Mouse (Mus musculus) embryonic facial prominence, embryonic 12.5 days (tissue): Measurements from ENCODE around the gene Slc35e3. TPM values are rescaled to one million over a fixed set of nuclear protein-coding genes. Genes with fewer than 3 reads are reported as not detected.

Experiments
- ATAC-seq: fragments of 200-750 bp; cut with Nextera tagmentation; 2 replicates; pipeline ENCODE4 v1.8.0; 2017; ENCODE audit not compliant: insufficient number of reproducible peaks, insufficient read depth, low FRiP score, low TSS enrichment
- H3K27ac ChIP-seq: fragments of 300-500 bp; sonication (generic); 2 replicates; pipeline ENCODE4 v1.5.1; 2016; ENCODE audit warnings: mild to moderate bottlenecking
- H3K27me3 ChIP-seq: fragments of 300-500 bp; sonication (generic); 2 replicates; pipeline ENCODE4 v1.6.1; 2016; ENCODE audit warnings: mild to moderate bottlenecking, moderate library complexity
- H3K36me3 ChIP-seq: fragments of 300-500 bp; sonication (generic); 2 replicates; pipeline ENCODE4 v1.6.1; 2016; ENCODE audit warnings: mild to moderate bottlenecking
- H3K4me1 ChIP-seq: fragments of 300-500 bp; sonication (generic); 2 replicates; pipeline ENCODE4 v1.6.1; 2016
- H3K4me2 ChIP-seq: fragments of 300-500 bp; sonication (generic); replicated peaks from 2 replicates; pipeline ENCODE4 v1.6.1; 2016; ENCODE audit warnings: mild to moderate bottlenecking, moderate library complexity
- H3K4me3 ChIP-seq: fragments of 300-500 bp; sonication (generic); 2 replicates; pipeline ENCODE4 v1.5.1; 2016; ENCODE audit warnings: mild to moderate bottlenecking
- H3K9ac ChIP-seq: fragments of 300-500 bp; sonication (generic); 2 replicates; pipeline ENCODE4 v1.6.1; 2016; ENCODE audit warnings: mild to moderate bottlenecking, moderate library complexity
- H3K9me3 ChIP-seq: fragments of 300-500 bp; sonication (generic); 2 replicates; pipeline ENCODE4 v1.6.1; 2016; ENCODE audit warnings: mild to moderate bottlenecking, moderate library complexity
- WGBS: fragments of 180-500 bp; shearing (Covaris S2); methylation state at CpG from one replicate; pipeline ENCODE4 v1.1.7; 2016; 5-methylcytosine and 5-hydroxymethylcytosine counted together
- polyA plus RNA-seq: library from polyadenylated mRNA; unstranded; fragments of >200 nt; fragmentation: Nextera tagmentation; extraction: Ambion mirVana; gene quantifications from 2 replicates; pipeline ENCODE4 v1.2.1, GENCODE M21; 2016

The Slc35e3 gene
- polyA plus RNA-seq, 1 experiment from 2014 or later, result 39.5 TPM

DNA sequence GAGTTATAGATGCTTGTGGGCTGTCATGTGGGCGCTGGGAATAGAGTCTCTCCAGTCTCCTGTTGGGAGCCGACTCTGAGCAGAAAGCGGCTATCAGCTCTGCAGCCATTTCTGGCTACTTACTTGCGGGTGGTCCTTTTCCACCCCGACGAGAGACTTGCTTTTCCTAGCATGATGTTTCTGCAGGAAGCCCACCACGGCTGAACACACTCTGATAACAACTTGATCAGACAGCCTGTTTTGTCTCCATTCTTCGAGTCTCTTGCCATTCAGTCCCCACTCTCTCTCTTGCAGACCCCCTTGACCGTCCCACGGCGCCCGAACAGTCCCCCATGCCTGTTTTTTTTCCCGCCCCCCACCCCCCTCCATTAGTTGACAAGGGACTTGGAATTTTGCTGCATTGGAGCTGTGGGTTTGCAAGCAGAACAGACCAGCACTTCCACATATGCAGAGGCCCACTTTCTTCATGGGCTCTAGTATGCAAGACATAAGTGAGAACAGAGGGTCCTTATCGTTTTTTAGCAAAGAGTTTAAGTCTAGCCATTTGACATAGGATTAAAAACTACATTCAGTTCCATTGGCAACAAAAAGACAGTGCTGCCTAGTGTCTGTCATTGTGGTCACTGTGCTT is 13.1 kb downstream of the Slc35e3 start:
- ATAC-seq, result no peak
- Histone ChIP-seq H3K36me3 (peaks cover 20% of the 10 kb centered on the region), H3K4me3 (no peak overlapping the region), H3K27ac (no peak overlapping the region), H3K27me3 (no peaks in the 10 kb centered on the region), H3K9ac (no peak overlapping the region), H3K9me3 (no peaks in the 10 kb centered on the region), H3K4me2 (no peak overlapping the region), H3K4me1 (no peaks in the 10 kb centered on the region)
- 88% methylated on average over 14 of the region's 14 CpGs for WGBS

DNA sequence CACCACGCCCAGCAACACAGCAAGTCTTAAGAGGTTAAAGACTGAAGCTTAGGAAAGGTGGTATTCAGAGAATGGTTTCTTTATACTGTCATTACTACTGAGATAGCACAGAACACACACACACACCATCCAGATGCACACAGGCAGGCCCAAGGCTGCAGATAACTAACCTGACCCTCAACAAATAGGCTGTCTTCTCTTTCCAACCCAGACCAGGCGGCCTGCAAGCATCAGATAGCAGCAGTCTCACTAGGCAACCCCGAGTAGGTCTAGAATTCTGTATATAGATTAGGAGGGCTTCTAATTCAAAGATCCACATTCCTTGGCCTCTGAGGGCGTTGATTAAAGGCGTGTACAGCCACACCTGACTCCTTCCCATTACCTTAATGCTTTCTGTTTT is 14.0 kb downstream of the Slc35e3 start:
- H3K4me2 ChIP-seq, result no peak overlapping the region
- H3K9me3 ChIP-seq, result no peaks in the 10 kb centered on the region
- H3K9ac ChIP-seq, result no peak overlapping the region
- ATAC-seq, result no peak
- peaks cover 13% of the 10 kb centered on the region for H3K36me3 ChIP-seq
- no peak overlapping the region for H3K27ac ChIP-seq
- no peak overlapping the region for H3K4me3 ChIP-seq
- no peaks in the 10 kb centered on the region for H3K27me3 ChIP-seq
- WGBS, result 91% methylated on average over 5 of the region's 5 CpGs
- no peaks in the 10 kb centered on the region for H3K4me1 ChIP-seq

DNA sequence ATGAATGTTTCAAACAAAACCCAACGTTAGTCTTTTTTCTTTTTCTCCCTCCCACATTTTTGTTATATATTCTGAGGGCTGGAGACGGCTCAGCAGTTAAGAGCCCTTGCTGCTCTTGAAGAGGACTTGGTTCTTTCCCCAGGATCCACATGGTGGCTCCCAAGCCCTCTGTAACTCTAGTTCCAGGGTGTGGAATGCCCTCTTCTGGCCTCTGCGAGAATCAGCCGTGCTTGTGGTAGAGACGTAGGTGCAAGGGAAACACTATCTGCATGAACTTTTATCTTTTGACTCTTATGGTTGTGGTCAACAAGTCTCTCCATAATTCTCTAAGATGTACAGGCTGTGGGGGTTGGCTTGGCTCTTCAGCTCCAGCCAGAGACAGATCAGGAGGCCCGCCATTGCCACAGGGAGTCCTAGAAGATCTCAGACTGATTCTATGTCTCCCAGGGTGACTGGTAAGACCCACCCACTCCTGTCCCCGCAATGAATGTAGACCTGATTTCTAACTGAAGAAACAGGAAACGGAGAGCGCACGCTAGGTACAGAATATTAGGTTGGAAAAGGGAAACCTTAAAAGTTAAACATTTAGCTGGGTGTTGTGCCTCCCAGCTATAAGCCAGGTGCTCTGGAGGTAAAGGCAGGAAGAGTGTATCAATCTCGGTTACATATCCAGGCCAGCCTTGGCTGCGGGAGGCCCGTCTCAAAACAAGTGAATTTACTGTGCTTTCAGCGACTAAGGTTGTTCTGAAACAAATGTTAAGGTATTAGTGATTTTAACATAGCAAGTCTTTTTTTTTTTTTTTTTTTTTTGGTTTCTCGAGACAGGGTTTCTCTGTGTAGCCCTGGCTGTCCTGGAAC is 14.7 kb downstream of the Slc35e3 start:
- Histone ChIP-seq H3K4me2 (no peak overlapping the region), H3K36me3 (peaks cover 6% of the 10 kb centered on the region), H3K4me1 (no peaks in the 10 kb centered on the region), H3K9me3 (no peaks in the 10 kb centered on the region), H3K27me3 (no peaks in the 10 kb centered on the region), H3K9ac (no peak overlapping the region), H3K4me3 (no peak overlapping the region), H3K27ac (no peak overlapping the region)
- WGBS, result 59% methylated on average over 15 of the region's 15 CpGs
- no peak for ATAC-seq

DNA sequence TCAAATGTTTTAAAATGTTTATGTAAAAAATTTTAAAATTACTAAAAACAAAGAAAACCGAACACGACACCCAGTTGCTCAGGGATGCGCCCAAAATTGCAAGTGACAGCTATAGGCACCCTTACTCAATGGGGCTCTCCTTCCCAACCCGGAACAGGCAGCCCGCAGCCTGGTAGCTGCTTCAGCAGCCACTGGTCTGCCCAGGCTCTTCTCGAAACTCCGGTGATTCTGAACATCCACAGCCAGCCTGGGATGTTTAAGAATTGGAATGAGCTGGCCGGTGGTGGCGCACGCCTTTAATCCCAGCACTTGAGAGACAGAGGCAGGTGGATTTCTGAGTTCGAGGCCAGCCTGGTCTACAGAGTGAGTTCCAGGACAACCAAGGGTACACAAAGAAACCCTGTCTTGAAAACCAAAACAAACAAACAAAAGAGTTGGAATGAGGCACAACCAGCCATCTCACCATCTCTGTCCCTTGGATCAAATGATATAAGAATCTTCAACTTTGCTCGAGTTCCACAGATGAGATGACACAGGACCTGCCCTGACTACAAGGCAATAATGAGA is 15.4 kb downstream of the Slc35e3 start:
- Histone ChIP-seq H3K4me1 (no peaks in the 10 kb centered on the region), H3K9ac (no peak overlapping the region), H3K9me3 (no peaks in the 10 kb centered on the region), H3K27me3 (no peaks in the 10 kb centered on the region), H3K4me3 (no peak overlapping the region), H3K36me3 (no peaks in the 10 kb centered on the region), H3K4me2 (no peak overlapping the region), H3K27ac (no peak overlapping the region)
- WGBS, result 91% methylated on average over 12 of the region's 12 CpGs
- no peak for ATAC-seq

DNA sequence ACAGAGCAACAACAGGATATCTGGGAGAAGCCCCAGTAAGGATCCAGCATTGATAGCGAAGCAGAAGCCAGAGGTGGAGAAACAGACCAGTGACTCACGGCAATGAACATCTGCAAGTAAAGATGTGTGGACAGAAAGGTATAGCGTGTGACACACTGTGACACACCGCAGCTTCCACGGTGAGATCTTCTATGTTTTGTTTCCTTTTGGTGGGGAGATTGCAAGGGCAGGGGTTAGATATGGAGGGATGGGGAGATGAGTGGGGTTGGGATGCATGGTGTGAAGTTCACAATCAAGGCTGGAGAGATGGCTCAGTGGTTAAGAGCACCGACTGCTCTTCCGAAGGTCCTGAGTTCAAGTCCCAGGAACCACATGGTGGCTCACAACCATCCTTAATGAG is 16.0 kb downstream of the Slc35e3 start:
- 96% methylated on average over 7 of the region's 7 CpGs for WGBS

DNA sequence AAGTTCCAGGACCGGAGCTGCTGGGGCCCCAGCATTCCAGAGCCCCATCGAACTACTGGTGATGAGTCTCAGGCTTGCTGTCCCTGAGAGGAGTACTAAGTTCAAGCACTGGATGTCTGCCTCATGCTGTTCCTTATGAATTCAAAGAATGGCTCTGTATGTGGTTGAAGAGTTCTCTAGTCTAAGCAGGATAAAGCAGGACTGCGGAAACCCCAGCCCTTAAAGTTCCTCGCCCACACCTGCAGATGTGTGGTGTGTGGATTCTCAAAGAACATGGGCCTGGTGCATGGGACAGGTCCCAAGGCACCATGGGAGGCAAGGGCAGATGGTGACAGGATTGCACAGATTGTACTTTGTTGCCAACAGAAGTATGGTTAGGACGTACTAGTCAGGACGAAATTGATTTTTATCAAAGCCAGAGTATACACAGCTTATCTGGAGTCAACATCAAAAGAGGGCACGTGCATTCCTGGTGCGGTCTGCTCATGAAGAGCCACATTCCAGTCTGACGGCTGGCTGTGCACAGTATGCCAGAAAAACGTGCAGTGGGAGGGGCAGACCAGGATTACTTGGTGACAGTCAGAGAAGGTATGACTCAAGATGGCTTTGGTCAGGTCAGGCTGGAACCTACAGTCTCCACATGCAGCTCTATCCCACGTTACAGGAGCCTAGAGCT is 16.9 kb downstream of the Slc35e3 start:
- no peaks in the 10 kb centered on the region for H3K4me1 ChIP-seq
- H3K27ac ChIP-seq, result no peak overlapping the region
- H3K9ac ChIP-seq, result no peak overlapping the region
- no peaks in the 10 kb centered on the region for H3K9me3 ChIP-seq
- no peaks in the 10 kb centered on the region for H3K27me3 ChIP-seq
- no peak overlapping the region for H3K4me2 ChIP-seq
- H3K36me3 ChIP-seq, result no peaks in the 10 kb centered on the region
- WGBS, result 69% methylated on average over 11 of the region's 11 CpGs
- no peak overlapping the region for H3K4me3 ChIP-seq
- ATAC-seq, result no peak

More for the DNA sequence above, 16.0 kb downstream of the Slc35e3 start:
- Histone ChIP-seq H3K9ac (no peak overlapping the region), H3K4me3 (no peak overlapping the region), H3K27me3 (no peaks in the 10 kb centered on the region), H3K36me3 (no peaks in the 10 kb centered on the region), H3K27ac (no peak overlapping the region), H3K4me1 (no peaks in the 10 kb centered on the region), H3K4me2 (no peak overlapping the region), H3K9me3 (no peaks in the 10 kb centered on the region)
- no peak for ATAC-seq

DNA sequence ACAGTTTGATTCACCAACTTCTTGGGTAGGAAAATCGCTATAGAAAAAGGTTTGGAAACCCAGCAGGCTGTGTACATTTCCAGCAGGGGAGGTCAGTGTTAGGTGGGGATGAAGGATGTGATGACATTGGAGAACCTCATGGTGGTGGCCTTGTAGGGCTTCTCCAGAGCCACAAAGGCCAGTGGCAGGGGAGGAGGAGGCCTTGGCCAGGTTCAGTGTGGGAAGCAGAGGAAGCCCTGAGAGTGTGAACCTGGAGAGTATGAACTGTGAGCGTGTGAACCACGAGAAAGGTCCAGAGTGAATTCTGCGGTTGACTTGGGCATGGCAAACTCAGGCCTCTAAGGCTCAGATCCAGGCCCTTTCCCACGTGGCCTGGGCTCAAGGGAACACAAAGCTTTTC is 17.6 kb downstream of the Slc35e3 start:
- no peak for ATAC-seq

DNA sequence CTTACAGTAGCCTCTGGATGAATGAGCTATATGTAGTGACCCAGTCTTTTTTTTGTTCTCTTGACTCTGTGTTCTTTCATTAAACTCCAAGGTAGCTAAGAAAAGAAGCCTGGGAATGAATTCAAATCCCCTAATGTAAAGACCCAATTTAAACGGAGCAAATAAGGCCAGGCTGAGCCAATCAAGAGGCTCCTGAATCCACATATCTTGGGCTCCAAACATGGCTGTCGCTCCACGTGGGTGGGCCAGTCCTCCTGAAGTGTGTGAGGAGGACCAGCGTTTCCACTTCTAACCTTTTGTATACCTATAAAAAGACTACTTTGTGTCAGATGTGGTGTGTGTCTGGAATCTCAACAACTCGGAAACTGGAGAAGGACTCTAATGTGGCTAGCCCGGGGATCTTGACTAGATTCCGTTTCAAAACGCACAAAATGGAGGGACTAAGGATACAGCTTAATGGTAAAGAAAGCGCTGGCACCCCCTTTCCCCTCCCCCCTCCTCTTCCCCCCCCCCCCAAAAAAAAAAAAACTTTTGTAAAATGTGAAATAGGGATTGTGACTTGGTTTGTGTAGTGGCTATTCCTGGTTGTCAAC is 18.6 kb downstream of the Slc35e3 start:
- Histone ChIP-seq H3K36me3 (no peaks in the 10 kb centered on the region), H3K27me3 (no peaks in the 10 kb centered on the region), H3K27ac (no peak overlapping the region), H3K9me3 (no peaks in the 10 kb centered on the region), H3K4me1 (no peaks in the 10 kb centered on the region), H3K4me2 (no peak overlapping the region), H3K9ac (no peak overlapping the region), H3K4me3 (no peak overlapping the region)
- ATAC-seq, result no peak
- 79% methylated on average over 9 of the region's 9 CpGs for WGBS

More for the DNA sequence above, 17.6 kb downstream of the Slc35e3 start:
- Histone ChIP-seq H3K36me3 (no peaks in the 10 kb centered on the region), H3K9me3 (no peaks in the 10 kb centered on the region), H3K4me3 (no peak overlapping the region), H3K27ac (no peak overlapping the region), H3K27me3 (no peaks in the 10 kb centered on the region), H3K4me2 (no peak overlapping the region), H3K9ac (no peak overlapping the region), H3K4me1 (no peaks in the 10 kb centered on the region)
- 83% methylated on average over 5 of the region's 5 CpGs for WGBS

DNA sequence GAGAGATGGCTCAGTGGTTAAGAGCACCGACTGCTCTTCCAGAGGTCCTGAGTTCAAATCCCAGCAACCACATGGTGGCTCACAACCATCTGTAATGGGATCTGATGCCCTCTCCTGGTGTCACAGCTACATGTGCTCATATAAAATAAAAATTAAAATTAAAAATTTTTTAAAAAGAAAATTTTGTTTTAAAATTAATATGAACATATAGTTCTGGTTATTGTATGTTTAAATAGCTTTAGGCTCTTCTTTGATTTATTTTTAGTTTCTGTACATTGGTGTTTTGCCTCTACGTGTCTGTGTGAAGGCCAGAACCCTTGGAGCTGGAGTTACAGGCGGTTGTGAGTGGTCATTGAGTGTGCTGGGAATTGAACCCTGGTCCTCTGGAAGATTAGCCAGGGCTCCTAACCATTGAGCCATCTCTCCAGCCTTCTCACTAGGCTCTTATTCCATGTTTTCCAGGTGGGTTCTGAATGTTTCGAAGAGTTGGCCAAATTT is 19.2 kb downstream of the Slc35e3 start:
- Histone ChIP-seq H3K4me3 (no peak overlapping the region), H3K9ac (no peak overlapping the region), H3K27me3 (no peaks in the 10 kb centered on the region), H3K9me3 (no peaks in the 10 kb centered on the region), H3K36me3 (no peaks in the 10 kb centered on the region), H3K4me2 (no peak overlapping the region), H3K4me1 (no peaks in the 10 kb centered on the region), H3K27ac (no peak overlapping the region)
- no peak for ATAC-seq
- 94% methylated on average over 4 of the region's 4 CpGs for WGBS

DNA sequence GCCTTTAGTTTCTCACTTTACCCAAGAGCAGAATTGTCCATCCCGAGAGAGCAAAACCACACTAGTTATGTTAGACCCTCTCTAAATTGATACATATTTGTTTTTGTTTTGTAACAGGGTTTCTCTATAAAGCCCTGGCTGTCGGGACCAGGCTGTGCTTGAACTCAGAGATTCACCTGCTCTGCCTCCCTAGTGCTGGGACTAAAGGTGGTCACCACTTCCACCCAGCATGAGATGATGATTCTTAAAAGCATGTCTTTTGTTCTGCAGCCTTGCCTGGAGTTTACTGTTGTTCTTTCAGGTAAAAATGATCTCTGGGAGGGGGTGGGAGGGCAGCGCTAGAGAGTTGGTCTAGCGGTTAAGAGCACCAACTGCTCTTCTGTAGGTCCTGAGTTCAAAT is 19.8 kb downstream of the Slc35e3 start:
- ATAC-seq, result no peak
- no peak overlapping the region for H3K4me3 ChIP-seq
- 94% methylated on average over 4 of the region's 4 CpGs for WGBS
- no peaks in the 10 kb centered on the region for H3K27me3 ChIP-seq
- H3K36me3 ChIP-seq, result no peaks in the 10 kb centered on the region
- H3K27ac ChIP-seq, result no peak overlapping the region
- no peaks in the 10 kb centered on the region for H3K4me1 ChIP-seq
- no peaks in the 10 kb centered on the region for H3K9me3 ChIP-seq
- no peak overlapping the region for H3K9ac ChIP-seq
- no peak overlapping the region for H3K4me2 ChIP-seq

DNA sequence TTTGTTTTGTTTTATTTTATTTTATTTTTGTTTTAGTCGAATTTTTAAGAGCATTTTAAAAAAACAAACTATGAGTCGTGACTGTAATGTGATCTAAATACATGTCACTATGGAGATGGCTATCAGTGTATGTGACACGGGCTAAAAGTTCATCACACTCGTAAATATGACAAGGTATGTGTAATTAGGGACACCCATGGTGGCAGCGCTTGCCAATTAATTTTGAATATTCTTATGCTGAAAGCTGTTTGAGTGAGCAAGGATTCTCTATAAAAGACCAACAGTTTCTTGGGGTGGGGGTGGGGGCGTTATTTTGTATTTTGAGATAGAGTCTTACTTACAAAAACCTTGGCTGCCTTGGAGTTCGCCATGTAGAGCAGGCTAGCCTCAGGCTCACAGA is 20.5 kb downstream of the Slc35e3 start:
- no peak overlapping the region for H3K4me2 ChIP-seq
- no peaks in the 10 kb centered on the region for H3K27me3 ChIP-seq
- no peaks in the 10 kb centered on the region for H3K4me1 ChIP-seq
- H3K4me3 ChIP-seq, result no peak overlapping the region
- no peaks in the 10 kb centered on the region for H3K36me3 ChIP-seq
- 73% methylated on average over 7 of the region's 7 CpGs for WGBS
- H3K9me3 ChIP-seq, result no peaks in the 10 kb centered on the region
- no peak for ATAC-seq
- no peak overlapping the region for H3K27ac ChIP-seq
- no peak overlapping the region for H3K9ac ChIP-seq
